Mouse (Mus musculus) erythroblast, embryonic 14.5 days (primary cell): ENCODE data around the gene Grip1.

Experiments used
- GATA1 ChIP-seq: IDR thresholded peaks from 2 replicates; pipeline ENCODE4 v1.6.1; 2012; ENCODE audit warnings: low read length, inconsistent platforms, mixed read lengths
- TAL1 ChIP-seq: IDR thresholded peaks from 3 replicates; pipeline ENCODE4 v1.6.1; 2012; ENCODE audit warnings: low read length, inconsistent platforms, mixed read lengths

DNA sequence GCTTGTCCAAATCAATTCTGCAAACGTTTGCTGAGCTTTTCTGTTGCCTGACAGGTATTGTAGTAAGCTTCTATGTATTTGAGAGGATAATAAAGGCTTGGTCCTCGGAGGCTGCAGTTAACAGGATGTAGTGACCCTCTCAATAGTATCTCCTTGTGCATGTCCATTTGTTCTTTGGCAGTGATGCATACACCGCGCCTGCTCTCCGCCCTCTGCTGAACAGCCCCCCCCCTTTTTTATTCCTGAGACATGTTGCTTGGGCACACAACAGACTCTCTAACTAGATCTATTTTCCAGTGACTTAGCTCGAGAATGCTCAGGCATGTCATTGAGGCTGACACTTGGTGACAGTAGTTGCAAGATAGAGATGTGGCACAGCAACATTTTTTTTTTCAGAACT is 582.2 kb downstream of the Grip1 start:
- TF ChIP-seq GATA1 = no peak
- TF ChIP-seq TAL1 = no peak
